Mouse (Mus musculus) embryo, embryonic 9.5 days (tissue): Measurements from ENCODE around the gene Slc4a4.

ENCODE experiments used
- DNase-seq: peaks from one replicate; pipeline ENCODE4 v3.0.0-alpha.2; 2017; ENCODE audit errors: extremely low spot score

The Slc4a4 gene

GRCm38 (mm10) chr5:88886668-88887555 lies at the start of gene Slc4a4:
Slc4a4 (plus strand) TSS chr5:88886818.
- DNase-seq: peak; percentile 77

GRCm38 (mm10) chr5:88840080-88840798 lies 46.4 kb upstream of the Slc4a4 start:
- DNase-seq: no peak

GRCm38 (mm10) chr5:88857311-88857710 lies 29.3 kb upstream of the Slc4a4 start:
- DNase-seq: no peak

- DNase-seq: no peak
These were observed 28.8 kb upstream of the Slc4a4 start for GRCm38 (mm10) chr5:88857801-88858200.

DNA sequence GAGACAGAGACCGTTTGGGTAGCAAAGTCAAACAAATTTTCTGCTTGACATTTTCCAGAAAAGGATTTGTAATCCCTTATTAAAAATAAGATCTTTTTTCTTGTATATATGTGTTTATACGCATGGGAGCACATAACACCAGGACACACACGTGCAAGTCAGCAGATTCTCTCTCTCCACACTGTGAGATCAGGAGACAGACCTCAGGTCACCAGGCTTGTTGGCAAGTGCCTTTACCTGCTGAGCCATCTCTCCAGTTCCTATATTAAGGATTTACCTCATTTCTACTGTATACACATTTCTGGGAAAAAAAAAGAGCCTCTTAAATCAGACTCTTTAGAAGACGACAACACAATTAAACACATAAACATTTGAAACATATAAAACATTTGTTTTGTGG lies 28.4 kb upstream of the Slc4a4 start:
- no peak for DNase-seq

DNA sequence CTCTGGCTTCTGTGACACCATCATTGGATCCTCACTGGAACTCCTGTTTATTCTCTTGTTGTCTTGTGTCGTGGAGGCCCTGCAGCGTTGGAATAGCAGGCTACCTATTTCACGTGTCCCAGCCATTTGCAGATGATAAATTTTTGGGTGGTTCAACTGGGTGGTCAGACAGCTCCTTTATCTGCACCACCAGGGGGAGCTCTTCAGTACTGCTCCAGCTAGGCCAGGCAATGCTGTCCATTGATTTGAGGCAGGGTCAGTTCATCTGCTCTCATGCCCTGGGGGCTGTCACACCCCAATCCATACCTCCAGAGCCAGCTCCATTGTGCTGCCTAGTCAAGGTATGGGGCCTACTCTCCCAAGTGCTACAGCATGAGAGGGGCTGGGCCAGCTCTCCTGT lies 24.5 kb upstream of the Slc4a4 start:
- DNase-seq: peak; percentile 27

GRCm38 (mm10) chr5:88862794-88863193 lies 23.8 kb upstream of the Slc4a4 start:
- DNase-seq: no peak

DNA sequence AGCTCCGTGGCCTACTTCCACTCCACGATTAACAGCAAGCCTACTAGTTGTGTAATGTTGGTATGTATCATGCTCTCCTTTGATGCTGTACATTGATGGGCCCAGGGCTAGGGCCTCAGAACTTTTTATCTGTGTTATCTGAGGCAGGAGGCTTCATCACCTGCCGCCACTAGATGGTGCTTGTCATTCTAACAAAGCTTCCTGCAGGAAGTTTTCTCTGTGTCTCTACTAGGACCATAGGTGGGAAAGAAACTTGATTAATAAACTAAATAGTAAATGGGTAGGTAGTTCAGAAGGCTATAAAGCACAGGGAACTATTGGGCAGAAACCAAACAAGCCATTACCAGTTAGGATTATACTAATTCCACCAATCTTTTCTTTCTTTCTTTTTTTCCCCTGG lies 2.5 kb upstream of the Slc4a4 start:
- DNase-seq: peak; percentile 44

DNA sequence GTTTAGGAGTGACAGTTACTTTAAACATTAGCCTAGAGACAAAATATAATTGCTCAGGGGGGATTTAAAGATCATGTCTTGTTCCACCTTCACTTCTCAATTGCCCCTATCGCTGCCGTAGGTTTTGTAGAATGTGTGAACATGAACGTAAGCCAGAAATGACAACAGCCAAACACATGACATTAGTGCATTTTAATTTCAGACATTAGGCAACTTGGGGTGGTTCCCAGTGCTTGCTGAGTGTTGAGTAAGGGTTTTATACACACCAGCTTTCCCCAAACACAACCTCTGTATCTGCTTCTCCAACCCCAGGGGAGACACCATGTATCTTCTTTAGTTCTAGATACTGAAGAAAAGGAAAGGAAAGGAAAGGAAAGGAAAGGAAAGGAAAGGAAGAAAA lies 1.1 kb upstream of the Slc4a4 start:
- DNase-seq: no peak

- no peak for DNase-seq
These were observed 674 bp upstream of the Slc4a4 start for GRCm38 (mm10) chr5:88885944-88886343.

DNA sequence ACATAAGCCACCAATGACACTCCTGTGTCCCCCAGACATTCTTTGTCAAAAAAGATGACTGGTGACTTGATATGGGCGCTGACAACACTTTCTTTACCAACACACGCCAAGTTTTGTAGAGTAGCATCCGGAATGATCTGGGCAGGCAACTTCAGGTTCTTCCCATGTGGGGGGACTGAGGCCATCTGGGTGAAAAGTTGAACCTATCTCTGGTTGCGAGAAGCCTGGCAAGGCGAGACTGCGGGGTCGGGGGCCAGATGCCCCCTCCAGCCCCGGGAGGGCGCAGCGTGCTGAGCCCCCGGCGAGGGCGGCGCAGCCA lies 310 bp upstream of the Slc4a4 start:
- no peak for DNase-seq

DNA sequence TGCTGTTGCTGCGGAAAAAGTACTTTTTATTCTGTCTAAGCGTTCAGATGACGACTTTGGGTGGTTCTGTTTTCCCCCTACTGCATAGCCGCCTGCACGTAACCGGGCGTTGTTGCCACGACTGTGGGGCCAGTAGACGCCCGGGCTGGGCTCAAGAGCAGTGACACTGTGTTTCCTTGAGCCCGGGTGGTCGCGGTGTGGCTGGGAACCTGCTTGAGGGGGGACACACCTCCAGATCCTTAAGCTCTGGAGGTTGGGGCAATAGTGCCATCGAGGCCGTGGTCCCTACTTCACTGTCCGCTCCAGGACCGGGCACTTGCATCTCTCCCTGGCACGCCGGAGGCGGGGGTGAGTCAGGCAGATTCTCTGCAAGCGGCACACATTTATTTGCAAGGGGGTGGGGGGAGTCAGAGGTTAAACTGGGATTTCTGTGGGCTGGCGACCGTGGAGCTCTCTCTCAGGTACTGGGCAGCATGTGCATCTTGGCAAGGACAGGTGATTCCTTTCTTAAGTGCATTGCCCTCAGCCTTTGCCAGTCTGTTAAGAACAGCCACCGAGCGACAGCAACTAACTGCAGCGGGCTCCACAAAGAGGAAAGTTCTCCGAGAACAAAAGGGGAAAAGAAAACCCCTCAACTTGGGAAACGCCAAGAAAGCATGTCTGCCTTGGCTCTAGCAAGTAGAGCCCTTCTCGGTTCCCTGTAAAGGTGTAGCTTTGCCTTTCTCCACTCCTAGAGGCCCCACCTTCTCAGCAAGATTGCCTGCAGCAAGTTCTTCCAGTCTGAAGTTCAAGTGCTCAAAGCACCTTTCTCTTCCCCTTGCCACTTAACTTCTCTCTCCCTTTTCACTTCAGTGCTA lies 1.2 kb downstream of the Slc4a4 start:
- peak; percentile 42 for DNase-seq

DNA sequence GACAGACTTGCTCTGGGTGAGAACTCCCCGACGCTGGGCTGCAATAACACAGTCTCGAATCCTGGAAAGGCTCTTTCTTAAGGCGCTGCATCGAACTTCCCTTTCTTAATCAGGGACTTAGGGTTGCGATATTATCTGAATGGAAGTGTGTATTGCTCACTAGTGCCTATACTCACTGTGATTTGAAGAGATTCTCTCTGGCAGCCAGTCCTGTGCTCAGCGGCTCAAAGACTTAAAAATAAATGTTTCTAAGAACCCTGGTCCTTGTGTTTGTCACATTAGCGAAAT lies 1.7 kb downstream of the Slc4a4 start:
- DNase-seq: no peak

DNA sequence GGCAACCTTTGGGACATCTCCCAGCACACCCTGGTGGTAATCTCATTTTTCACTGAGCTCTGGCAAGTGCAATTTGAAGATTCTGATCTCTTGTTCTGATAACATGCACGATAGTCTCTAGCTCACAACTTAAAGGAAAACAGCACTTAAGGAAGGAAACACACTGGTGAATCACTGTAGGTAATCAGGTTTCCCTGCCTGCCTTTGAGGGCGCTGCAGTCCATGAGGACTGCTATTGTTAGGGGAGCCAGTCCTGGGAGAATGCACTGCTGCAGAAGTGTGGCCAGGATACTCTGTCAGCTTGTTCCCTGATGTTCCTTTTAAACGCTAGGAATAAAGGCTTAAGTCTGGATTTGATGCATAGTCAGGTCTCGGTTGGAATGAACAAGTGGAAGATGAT lies 2.7 kb downstream of the Slc4a4 start:
- DNase-seq: no peak

GRCm38 (mm10) chr5:88890146-88890545 lies 3.5 kb downstream of the Slc4a4 start:
- no peak for DNase-seq

- DNase-seq: no peak
These were observed 10.0 kb downstream of the Slc4a4 start for GRCm38 (mm10) chr5:88896574-88896973.

DNA sequence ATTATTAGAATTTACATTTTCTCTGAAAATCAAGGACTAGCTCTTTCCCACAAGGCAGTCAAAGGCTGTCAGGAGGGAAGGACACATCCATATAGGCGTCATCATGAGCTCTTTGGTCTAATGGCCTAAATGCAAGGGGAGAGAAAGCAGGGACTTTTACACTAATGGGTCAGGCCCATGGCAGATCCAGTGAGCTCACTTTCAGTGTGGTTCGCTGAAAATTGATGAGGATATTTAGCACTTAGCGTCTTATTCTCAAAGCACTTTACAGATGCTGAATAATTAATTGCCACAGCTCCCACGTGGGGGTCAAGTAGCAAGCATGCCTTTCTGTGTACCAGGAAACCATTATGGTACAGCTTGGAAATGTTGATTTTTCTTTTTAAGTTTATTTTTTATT lies 16.5 kb downstream of the Slc4a4 start:
- no peak for DNase-seq

GRCm38 (mm10) chr5:88903526-88903925 lies 16.9 kb downstream of the Slc4a4 start:
- DNase-seq: no peak

DNA sequence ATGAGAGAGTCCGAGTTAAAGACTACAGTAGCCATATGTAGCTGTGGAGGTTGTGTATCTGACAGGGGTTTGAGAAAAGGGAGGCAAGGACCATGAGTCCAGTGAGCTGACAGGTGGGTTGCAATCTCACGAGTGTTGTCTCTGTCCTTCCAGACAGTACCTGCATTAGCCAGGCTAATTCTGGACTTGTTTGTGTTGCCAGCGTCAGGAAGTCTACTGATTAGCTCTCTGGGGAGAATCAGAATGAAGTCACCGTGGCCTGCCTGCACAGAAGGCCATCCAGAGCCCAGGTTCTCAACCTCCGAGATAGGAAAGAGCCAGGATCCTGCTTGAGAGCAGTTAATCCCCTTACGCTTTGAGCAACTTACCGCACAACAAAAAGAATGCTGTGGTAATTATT lies 18.2 kb downstream of the Slc4a4 start:
- DNase-seq: no peak

DNA sequence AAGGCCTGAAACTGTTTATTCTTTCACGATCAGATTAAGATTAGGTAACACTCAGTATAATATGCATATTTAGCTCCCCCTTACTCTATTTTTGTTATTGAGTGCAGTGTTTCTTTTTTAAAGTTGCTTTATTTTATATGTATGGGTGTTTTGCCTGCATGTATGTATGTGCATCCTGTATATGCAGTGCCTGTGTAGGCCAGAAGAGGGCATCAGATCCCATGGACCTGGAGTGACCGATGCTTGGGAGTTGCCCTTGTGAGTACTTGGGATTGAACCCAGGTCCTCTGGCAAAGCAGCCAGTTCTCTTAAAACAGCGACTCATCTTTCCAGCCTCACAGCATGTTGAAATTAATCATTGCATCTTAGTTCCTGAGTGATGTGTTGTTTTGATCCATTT lies 21.0 kb downstream of the Slc4a4 start:
- DNase-seq: no peak

DNA sequence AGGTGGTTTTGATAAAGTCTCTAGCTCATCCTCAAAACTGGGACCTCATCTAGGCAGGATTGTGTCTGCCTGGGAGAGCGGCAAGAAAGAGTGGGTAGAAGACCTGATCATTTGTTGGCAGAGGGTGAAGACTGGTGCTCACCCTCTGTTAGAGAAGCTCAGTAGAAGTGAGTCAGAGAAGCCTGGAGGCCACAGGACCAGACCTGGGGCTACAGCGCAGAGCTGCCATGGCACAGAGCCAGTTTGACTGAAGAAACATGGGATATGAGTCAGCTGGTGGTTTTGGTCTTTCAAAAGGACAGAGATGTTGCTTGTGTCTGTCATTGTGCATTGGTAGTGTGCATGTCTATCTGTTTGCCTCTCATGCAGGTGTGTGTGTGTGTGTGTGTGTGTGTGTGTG lies 26.0 kb downstream of the Slc4a4 start:
- no peak for DNase-seq

DNA sequence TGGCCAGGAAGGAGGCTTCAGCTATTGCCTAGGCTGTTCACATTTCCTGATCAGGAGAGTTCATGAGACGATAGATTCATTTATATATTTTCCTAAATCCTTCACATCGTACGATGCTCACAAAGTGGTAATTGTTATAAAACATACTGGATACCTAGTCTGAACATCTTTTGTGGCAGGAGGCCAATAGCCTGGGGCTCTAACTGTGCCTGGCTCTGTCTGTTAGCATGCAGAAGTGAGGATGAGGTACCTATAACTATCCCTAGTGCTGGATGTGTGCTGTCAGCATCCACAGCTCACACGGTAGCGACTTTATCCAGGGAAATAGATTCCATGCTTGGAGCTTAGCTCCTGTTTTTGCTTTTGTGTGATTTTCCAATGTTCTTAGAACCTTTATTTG lies 28.5 kb downstream of the Slc4a4 start:
- no peak for DNase-seq
